ENCODE assay signal across 17 mouse cellular contexts in genomic region chr3:101660176-101660575, GRCm38 (mm10). TPM values are rescaled to one million over a fixed set of nuclear protein-coding genes. Genes with fewer than 3 reads are reported as not detected.
DNase-seq lines count a peak whose midpoint lies in the region; ATAC-seq lines count a peak whose summit lies in the region.
"Had no signal": no experiment of that assay in that cellular context is flagged by ENCODE, and none has a peak within 500 bp of the region (broad histone marks: within the 10 kb centered on the region; RNA-seq: fewer than 3 reads in every experiment).

No protein-coding gene starts in this region.

- H3K4me1 ChIP-seq in neural tube, embryonic 13.5 days (replicated peaks): peaks cover 21% of the 10 kb centered on the region
- H3K4me1 ChIP-seq in hindbrain, embryonic 11.5 days (replicated peaks; ENCODE audit: control insufficient read depth, insufficient read depth, low read length): 0 out of 2 replicates have a peak, but pooled peaks cover 5% of the 10 kb centered on the region
- peaks cover 19% of the 10 kb centered on the region for H3K4me1 ChIP-seq in neural tube, embryonic 15.5 days
- H3K4me1 ChIP-seq: megakaryocyte, embryonic 14.5 days had no signal

- H3K27me3 ChIP-seq in neural tube, embryonic 13.5 days: no peaks in the 10 kb centered on the region
- H3K27me3 ChIP-seq in hindbrain, embryonic 11.5 days (ENCODE audit: control insufficient read depth, insufficient read depth, low read length): no peaks in the 10 kb centered on the region
- no peaks in the 10 kb centered on the region for H3K27me3 ChIP-seq in neural tube, embryonic 15.5 days (replicated peaks)

- WGBS in neural tube, embryonic 13.5 days: 66% methylated on average over 4 of the region's 4 CpGs
- 86% methylated on average over 4 of the region's 4 CpGs for WGBS in hindbrain, embryonic 11.5 days
- 74% methylated on average over 4 of the region's 4 CpGs for WGBS in neural tube, embryonic 15.5 days

- no peak overlapping the region for H3K4me3 ChIP-seq in neural tube, embryonic 13.5 days
- no peak overlapping the region for H3K4me3 ChIP-seq in hindbrain, embryonic 11.5 days (ENCODE audit: low read depth, low read length)
- no peak overlapping the region for H3K4me3 ChIP-seq in neural tube, embryonic 15.5 days (replicated peaks)
- H3K4me3 ChIP-seq: layer of hippocampus, adult 2 months; megakaryocyte, embryonic 14.5 days had no signal

- DNase-seq in neural tube, embryonic 10.5 days (ENCODE audit: extremely low spot score, low spot score): no peak
- no peak for DNase-seq in hindbrain, embryonic 11.5 days (ENCODE audit: low spot score)
- DNase-seq in left cerebral cortex, postnatal 25 days (ENCODE audit: low spot score in 2 of 2): peak; percentile 24 to 90
- DNase-seq in urinary bladder, postnatal 36 days (ENCODE audit: low spot score in 2 of 2): no peak
- no peak for DNase-seq in layer of hippocampus, adult 8-10 months (ENCODE audit: low spot score in 2 of 2)
- DNase-seq in heart, postnatal 10 days: no peak
- DNase-seq: cerebellum, adult 9-10 months; heart, adult 18-20 months; kidney, adult 11 months; liver; lung, embryonic 14.5 days; spleen, adult 18-20 months had no signal

- H3K9me3 ChIP-seq in neural tube, embryonic 13.5 days: no peaks in the 10 kb centered on the region
- no peaks in the 10 kb centered on the region for H3K9me3 ChIP-seq in hindbrain, embryonic 11.5 days (ENCODE audit: control insufficient read depth, low read length)
- no peaks in the 10 kb centered on the region for H3K9me3 ChIP-seq in neural tube, embryonic 15.5 days (replicated peaks)
- H3K9me3 ChIP-seq: megakaryocyte, embryonic 14.5 days had no signal

- intact Hi-C loops in left cerebral cortex, postnatal 25 days (cut with DNase I): loop anchor here (2.0 kb wide), 2 partner anchors 25 to 55 kb away; partner anchors contain the start of gene Atp1a1
- intact Hi-C loops in heart, postnatal 10 days (cut with DNase I): no loop called here

- no peak overlapping the region for H3K4me2 ChIP-seq in neural tube, embryonic 13.5 days
- no peak overlapping the region for H3K4me2 ChIP-seq in hindbrain, embryonic 11.5 days (replicated peaks; ENCODE audit: low read depth, low read length)
- H3K4me2 ChIP-seq in neural tube, embryonic 15.5 days: no peak overlapping the region
- H3K4me2 ChIP-seq: lung, embryonic 14.5 days had no signal

- H3K9ac ChIP-seq in neural tube, embryonic 13.5 days: no peak overlapping the region
- no peak overlapping the region for H3K9ac ChIP-seq in hindbrain, embryonic 11.5 days (ENCODE audit: low read depth, low read length)
- H3K9ac ChIP-seq in neural tube, embryonic 15.5 days (replicated peaks): no peak overlapping the region
- H3K9ac ChIP-seq: lung, embryonic 14.5 days had no signal

- peak overlapping the region; percentile 75 for H3K27ac ChIP-seq in neural tube, embryonic 13.5 days (replicated peaks)
- H3K27ac ChIP-seq in hindbrain, embryonic 11.5 days (ENCODE audit: low read depth, low read length): peak overlapping the region; percentile 47; the same call in 1 of the 2 replicates
- peak overlapping the region; percentile 67 for H3K27ac ChIP-seq in neural tube, embryonic 15.5 days (replicated peaks)
- H3K27ac ChIP-seq: layer of hippocampus, adult 2 months had no signal

- H3K36me3 ChIP-seq in neural tube, embryonic 13.5 days: no peaks in the 10 kb centered on the region
- H3K36me3 ChIP-seq in hindbrain, embryonic 11.5 days (ENCODE audit: control insufficient read depth, insufficient read depth, low read length): no peaks in the 10 kb centered on the region
- H3K36me3 ChIP-seq in neural tube, embryonic 15.5 days: no peaks in the 10 kb centered on the region

- 0 out of 2 replicates have a peak, but pooled peaks have one; percentile 12 for ATAC-seq in neural tube, embryonic 13.5 days (ENCODE audit: low read depth)
- ATAC-seq in hindbrain, embryonic 11.5 days (ENCODE audit: low FRiP score): no peak
- ATAC-seq in neural tube, embryonic 15.5 days (ENCODE audit: low FRiP score): no peak
- ATAC-seq: activated CD4-positive, CD25-positive, alpha-beta regulatory T cell, adult 4 months had no signal

RNA-seq across cellular contexts. Expression of gene Atp1a1, which starts 55.7 kb away (rescaled TPM):
- polyA plus RNA-seq in neural tube, embryonic 13.5 days (2015; fragmentation: Nextera tagmentation; extraction: Ambion mirVana): 66.4 and 69.5 TPM in 2 replicates
- 89.9 and 93.0 TPM in 2 replicates for polyA plus RNA-seq in hindbrain, embryonic 11.5 days (2014; fragmentation: Nextera tagmentation; extraction: Ambion mirVana)
- 1,000 to 10,000 TPM; 1,156 to 1,300 TPM for total RNA-seq in left cerebral cortex, postnatal 25 days (2021)
- 77.2 and 88.7 TPM in 2 replicates for polyA plus RNA-seq in neural tube, embryonic 15.5 days (2015; fragmentation: Nextera tagmentation; extraction: Ambion mirVana)
- total RNA-seq in layer of hippocampus, adult 8-10 months (2022): 100 to 1,000 TPM; 480 to 507 (median 482) TPM
- 1,000 to 10,000 TPM in 1 of 2 experiments, 100 to 1,000 TPM in 1; 897 to 1,002 TPM for total RNA-seq in heart, postnatal 10 days (2021)

Comparison
In these comparisons a context has a peak if more than half of its experiments do, and no peak if none do; other contexts are left out.
1. DNase-seq: peak in left cerebral cortex, postnatal 25 days (2 of 2); none in neural tube, embryonic 10.5 days (single experiment), hindbrain, embryonic 11.5 days (single experiment), urinary bladder, postnatal 36 days (0 of 2), layer of hippocampus, adult 8-10 months (0 of 2) and heart, postnatal 10 days (0 of 2).
2. Peak in every context shown above with its lines, with median percentiles within 50 percentile points of each other: H3K27ac ChIP-seq.